ENCODE assay signal across 8 mouse cellular contexts in the genomic region with DNA sequence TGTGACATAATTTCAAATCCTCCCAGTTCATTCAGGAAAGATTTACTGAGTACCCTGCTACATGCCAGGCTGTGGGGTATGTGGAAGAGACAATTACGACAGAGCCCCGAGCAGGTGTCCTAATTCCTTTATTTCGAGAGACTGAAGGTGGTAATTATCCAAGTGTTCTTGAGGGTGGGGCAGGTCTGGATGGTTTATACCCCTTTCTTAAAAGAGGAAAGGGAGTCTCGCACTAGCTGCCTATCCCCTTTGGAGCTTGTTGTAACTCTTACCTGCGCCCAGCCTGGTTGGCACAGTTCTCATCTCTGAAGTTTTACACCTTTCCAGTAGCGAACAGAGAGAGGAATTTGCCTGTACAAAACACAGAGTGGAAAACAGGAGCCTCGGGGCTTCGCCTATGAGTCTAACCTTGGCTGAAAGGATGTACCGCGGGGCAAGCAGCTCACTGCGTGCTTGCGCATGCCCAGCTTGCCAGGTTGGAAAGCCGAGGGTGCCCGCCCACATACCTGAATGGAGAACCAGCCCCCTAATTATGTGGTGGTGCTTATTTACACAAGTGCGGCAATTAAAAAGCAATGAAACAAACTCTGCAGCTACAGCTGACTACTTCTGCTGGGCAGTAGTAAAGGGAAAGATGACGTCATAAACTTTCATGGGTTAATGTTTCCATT.
DNase-seq lines count a peak whose midpoint lies in the region; ATAC-seq and TF ChIP-seq lines count a peak whose summit lies in the region.

No protein-coding gene starts in this region.

- H3K9me3 ChIP-seq in hindbrain, postnatal 0 days (ENCODE audit: low read length) = no peaks in the 10 kb centered on the region

- H3K4me3 ChIP-seq in hindbrain, postnatal 0 days (ENCODE audit: low read length) = peak overlapping the region; percentile 53

- peak overlapping the region; percentile 48; the same call in 1 of the 2 replicates for H3K27ac ChIP-seq in hindbrain, postnatal 0 days

- DNase-seq in layer of hippocampus, adult 18-20 months (ENCODE audit: low spot score in 2 of 2) = peak; percentile 35 to 61
- DNase-seq in layer of hippocampus, adult 11-12 months (ENCODE audit: low spot score) = no peak
- peak; percentile 73 for DNase-seq in cerebellum, adult 9-10 months
- no peak for DNase-seq in hindbrain, postnatal 0 days (ENCODE audit: low spot score)
- no peak for DNase-seq in thymus, postnatal 36 days
- DNase-seq in adrenal gland, postnatal 25 days = no peak
- DNase-seq in left cerebral cortex, adult 8-10 months (ENCODE audit: low spot score in 2 of 2) = no peak

- no peak for TF ChIP-seq CTCF in hindbrain, postnatal 0 days (IDR thresholded peaks at IDR 0.05; ENCODE audit: low read depth)

- H3K9ac ChIP-seq in hindbrain, postnatal 0 days (replicated peaks; ENCODE audit: low read length) = peak overlapping the region; percentile 73

- H3K36me3 ChIP-seq in hindbrain, postnatal 0 days (ENCODE audit: insufficient read depth, low read length) = no peaks in the 10 kb centered on the region

- no peaks in the 10 kb centered on the region for H3K27me3 ChIP-seq in hindbrain, postnatal 0 days (ENCODE audit: insufficient read depth, low read length)

- peaks cover 7% of the 10 kb centered on the region for H3K4me1 ChIP-seq in hindbrain, postnatal 0 days (ENCODE audit: insufficient read depth, low read length)

- 70% methylated on average over 16 of the region's 16 CpGs for WGBS in hindbrain, postnatal 0 days

- peak overlapping the region; percentile 67 for H3K4me2 ChIP-seq in hindbrain, postnatal 0 days (ENCODE audit: low read depth, low read length)

- no peak for ATAC-seq in hindbrain, postnatal 0 days
- ATAC-seq in megakaryocyte progenitor cell, adult 5-6 weeks (replicated peaks; ENCODE audit: poor library complexity) = peak; percentile 2; the same call in 1 of the 2 replicates

Comparison
In these comparisons a context has a peak if more than half of its experiments do, and no peak if none do; other contexts are left out.
1. DNase-seq: peak in layer of hippocampus, adult 18-20 months (2 of 2) and cerebellum, adult 9-10 months (single experiment); none in layer of hippocampus, adult 11-12 months (single experiment), hindbrain, postnatal 0 days (single experiment), thymus, postnatal 36 days (0 of 2), adrenal gland, postnatal 25 days (single experiment) and left cerebral cortex, adult 8-10 months (0 of 2).